Mouse (Mus musculus) hindbrain, embryonic 15.5 days (tissue): ENCODE measurements around the gene Gnb2. TPM values are rescaled to one million over a fixed set of nuclear protein-coding genes. Genes with fewer than 3 reads are reported as not detected.

ENCODE experiments used
- ATAC-seq: fragments of 200-750 bp; cut with Nextera tagmentation; 2 replicates; pipeline ENCODE4 v1.8.0; 2017; ENCODE audit warnings: low read depth, moderate number of reproducible peaks, moderate TSS enrichment; ENCODE audit not compliant: low FRiP score
- H3K27ac ChIP-seq: fragments of 300-500 bp; sonication (generic); replicated peaks from 2 replicates; pipeline ENCODE4 v1.5.1; 2015; ENCODE audit warnings: mild to moderate bottlenecking, inconsistent platforms
- H3K27me3 ChIP-seq: fragments of 300-500 bp; sonication (generic); 2 replicates; pipeline ENCODE4 v1.6.1; 2015; ENCODE audit warnings: control low read depth, inconsistent platforms
- H3K36me3 ChIP-seq: fragments of 300-500 bp; sonication (generic); 2 replicates; pipeline ENCODE4 v1.6.1; 2015; ENCODE audit warnings: control low read depth, inconsistent platforms
- H3K4me1 ChIP-seq: fragments of 300-500 bp; sonication (generic); replicated peaks from 2 replicates; pipeline ENCODE4 v1.6.1; 2015; ENCODE audit warnings: control low read depth, inconsistent platforms
- H3K4me2 ChIP-seq: fragments of 300-500 bp; sonication (generic); 2 replicates; pipeline ENCODE4 v1.6.1; 2015; ENCODE audit warnings: moderate library complexity, mild to moderate bottlenecking, inconsistent platforms
- H3K4me3 ChIP-seq: fragments of 300-500 bp; sonication (generic); 2 replicates; pipeline ENCODE4 v1.5.1; 2015; ENCODE audit warnings: mild to moderate bottlenecking, inconsistent platforms
- H3K9ac ChIP-seq: fragments of 300-500 bp; sonication (generic); 2 replicates; pipeline ENCODE4 v1.6.1; 2015; ENCODE audit warnings: inconsistent platforms
- H3K9me3 ChIP-seq: fragments of 300-500 bp; sonication (generic); 2 replicates; pipeline ENCODE4 v1.6.1; 2016; ENCODE audit warnings: control low read depth, inconsistent platforms
- WGBS: fragments of 180-500 bp; shearing (Covaris S2); methylation state at CpG from one replicate; pipeline ENCODE4 v1.1.7; 2015; 5-methylcytosine and 5-hydroxymethylcytosine counted together
- polyA plus RNA-seq: library from polyadenylated mRNA; unstranded; fragments of >200 nt; fragmentation: Nextera tagmentation; extraction: Ambion mirVana; gene quantifications from 2 replicates; pipeline ENCODE4 v1.2.1, GENCODE M21; 2015

Gene Gnb2
- polyA plus RNA-seq, 1 experiment from 2014 or later: 544 TPM

DNA sequence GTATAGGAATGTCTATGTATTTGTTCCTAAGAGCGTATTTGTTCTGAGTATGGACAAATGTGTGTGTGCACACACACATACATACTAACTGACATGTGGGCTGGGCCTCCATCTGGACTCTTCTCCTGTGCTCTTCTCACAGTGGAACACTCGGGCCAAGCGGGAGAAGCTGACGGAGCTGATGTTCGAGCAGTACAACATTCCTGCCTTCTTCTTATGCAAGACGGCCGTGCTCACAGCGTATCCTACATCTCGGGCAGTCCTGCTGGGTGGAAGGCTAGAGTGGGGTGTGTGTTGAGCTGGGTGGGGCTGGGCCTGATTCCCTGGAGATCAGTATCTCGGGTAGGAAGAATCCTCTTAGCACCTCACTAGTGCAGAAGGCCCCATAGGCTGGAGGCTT lies 29.7 kb upstream of the Gnb2 start:
- Histone ChIP-seq H3K4me1 (no peaks in the 10 kb centered on the region), H3K27me3 (no peaks in the 10 kb centered on the region), H3K9ac (no peak overlapping the region), H3K9me3 (no peaks in the 10 kb centered on the region), H3K4me3 (no peak overlapping the region), H3K4me2 (no peak overlapping the region), H3K36me3 (peaks cover 18% of the 10 kb centered on the region), H3K27ac (no peak overlapping the region)
- no peak for ATAC-seq
- WGBS: 76% methylated on average over 10 of the region's 10 CpGs

DNA sequence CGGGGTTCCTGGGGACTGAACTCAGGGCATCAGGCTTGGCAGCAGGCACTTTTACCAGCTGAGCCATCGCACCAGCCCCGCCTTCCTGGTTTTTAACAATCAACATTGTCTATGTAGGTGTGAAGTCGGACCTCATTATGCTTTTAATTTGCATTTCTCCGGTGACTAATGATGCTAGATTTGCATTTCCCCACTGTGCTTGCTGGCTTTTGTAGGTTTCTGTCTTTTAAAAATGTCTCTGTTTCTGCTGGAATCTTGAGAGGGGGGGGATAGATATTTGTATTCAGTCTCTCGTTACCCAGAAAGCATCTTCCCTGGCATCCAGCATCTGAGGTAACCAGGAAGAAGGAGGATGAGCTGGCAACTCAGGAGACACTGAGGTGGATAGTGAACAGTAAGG lies 28.2 kb upstream of the Gnb2 start:
- Histone ChIP-seq H3K36me3 (peaks cover 11% of the 10 kb centered on the region), H3K4me3 (no peak overlapping the region), H3K4me1 (no peaks in the 10 kb centered on the region), H3K27me3 (no peaks in the 10 kb centered on the region), H3K9ac (no peak overlapping the region), H3K27ac (no peak overlapping the region), H3K9me3 (no peaks in the 10 kb centered on the region), H3K4me2 (no peak overlapping the region)
- 46% methylated on average over 6 of the region's 6 CpGs for WGBS
- ATAC-seq: no peak

DNA sequence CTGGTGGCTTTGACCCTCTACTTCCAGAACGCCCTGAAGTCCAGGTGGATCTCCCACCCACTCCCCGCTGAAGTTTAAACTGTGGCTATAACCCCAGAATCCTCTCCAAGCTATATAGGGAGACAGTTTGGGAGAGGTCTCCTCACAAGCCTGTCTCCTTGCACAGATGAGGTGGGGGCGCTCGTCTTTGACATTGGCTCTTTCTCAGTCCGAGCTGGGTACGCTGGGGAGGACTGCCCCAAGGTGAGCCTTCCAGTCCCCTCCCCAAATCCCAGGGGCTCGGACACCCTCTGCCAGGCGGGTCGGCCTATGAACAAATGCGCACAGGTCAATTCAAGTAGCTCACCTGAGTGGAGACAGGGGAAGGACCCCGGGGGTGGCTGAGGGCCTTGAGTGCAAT lies 20.6 kb upstream of the Gnb2 start:
- Histone ChIP-seq H3K4me1 (peaks cover 22% of the 10 kb centered on the region), H3K9ac (peak overlapping the region; percentile 82), H3K36me3 (no peaks in the 10 kb centered on the region), H3K4me3 (peak overlapping the region; percentile 72), H3K9me3 (no peaks in the 10 kb centered on the region), H3K4me2 (peak overlapping the region; percentile 80), H3K27me3 (no peaks in the 10 kb centered on the region), H3K27ac (peak overlapping the region; percentile 87)
- WGBS: 50% methylated on average over 11 of the region's 11 CpGs
- peak; percentile 39; the same call in 1 of the 2 replicates for ATAC-seq

DNA sequence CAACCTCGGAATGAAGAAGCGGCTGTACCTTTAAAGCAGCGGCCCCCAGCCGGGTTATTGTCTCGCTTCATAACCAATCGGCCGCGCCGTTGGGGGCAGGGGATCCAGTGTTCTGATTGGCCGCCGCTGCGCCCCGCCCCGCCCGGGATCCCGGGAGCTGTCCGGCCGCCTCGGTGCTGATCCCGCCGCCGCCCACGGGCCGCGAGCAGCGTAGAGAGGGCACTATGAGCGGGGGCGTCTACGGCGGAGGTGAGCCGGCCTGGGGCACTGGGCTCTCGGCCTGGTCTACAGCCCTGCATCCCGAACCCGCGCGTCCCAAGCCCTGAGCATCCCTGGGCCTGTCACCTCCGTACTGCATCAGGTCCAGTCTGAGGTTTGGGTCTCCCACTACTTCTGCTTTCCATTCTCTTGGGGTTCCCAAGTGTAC lies 20.1 kb upstream of the Gnb2 start, which contains the start of gene Actl6b:
TSS of gene Actl6b (plus strand) at position 107 of the 427 bp plus-strand sequence.
- 1% methylated on average over 36 of the region's 37 CpGs for WGBS
- Histone ChIP-seq H3K9ac (peak within 1 kb of the TSS; percentile 82), H3K4me3 (peak within 1 kb of the TSS; percentile 72), H3K27me3 (no peaks in the 10 kb centered on the region), H3K4me1 (peaks cover 22% of the 10 kb centered on the region), H3K36me3 (no peaks in the 10 kb centered on the region), H3K9me3 (no peaks in the 10 kb centered on the region), H3K4me2 (peak within 1 kb of the TSS; percentile 80), H3K27ac (peak within 1 kb of the TSS; percentile 87)
- ATAC-seq: peak; percentile 96

DNA sequence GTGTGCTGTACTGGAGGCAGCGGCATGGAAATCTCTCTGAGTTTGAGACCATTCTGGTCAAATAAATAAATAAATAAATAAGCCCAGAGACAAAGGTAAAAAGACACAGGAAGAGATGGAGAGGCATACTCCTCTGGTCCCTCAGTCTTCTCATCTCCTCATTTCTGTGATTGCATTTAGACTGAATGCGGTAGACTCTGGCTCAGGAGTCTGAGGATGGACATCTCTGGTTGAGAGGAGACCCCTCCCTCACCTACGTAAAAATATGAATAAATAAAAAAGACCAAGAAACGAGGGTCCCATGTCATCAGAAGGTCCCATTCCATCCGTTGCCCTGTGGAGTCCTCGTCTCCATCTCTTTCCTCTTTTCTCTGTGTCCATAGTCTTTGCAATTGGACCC lies 19.7 kb upstream of the Gnb2 start:
- WGBS: 20% methylated on average over 6 of the region's 6 CpGs
- peak overlapping the region; percentile 53 for H3K9ac ChIP-seq
- H3K4me1 ChIP-seq: peaks cover 22% of the 10 kb centered on the region
- H3K36me3 ChIP-seq: no peaks in the 10 kb centered on the region
- H3K4me2 ChIP-seq: peak overlapping the region; percentile 80
- peak; percentile 67 for ATAC-seq
- no peaks in the 10 kb centered on the region for H3K9me3 ChIP-seq
- H3K27me3 ChIP-seq: no peaks in the 10 kb centered on the region
- H3K27ac ChIP-seq: peak overlapping the region; percentile 87
- H3K4me3 ChIP-seq: peak overlapping the region; percentile 72

DNA sequence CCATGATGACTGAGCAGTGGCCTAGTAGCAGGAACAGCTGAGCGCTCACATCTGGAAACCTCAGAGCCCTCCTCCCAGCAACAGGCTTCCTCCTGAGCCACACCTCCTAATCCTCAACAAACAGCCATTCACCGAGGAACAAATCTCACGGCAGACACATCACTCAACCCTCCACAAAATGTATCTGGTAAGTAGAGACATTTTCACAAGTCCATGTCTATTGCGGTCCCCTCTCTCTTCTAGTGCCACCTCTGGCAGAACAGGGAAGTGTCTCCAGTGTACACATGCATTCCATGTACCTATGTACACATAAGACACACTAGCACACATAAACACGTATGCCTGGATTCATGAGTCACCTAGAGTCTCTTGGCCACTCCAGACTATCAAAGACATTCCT lies 17.8 kb upstream of the Gnb2 start:
- Histone ChIP-seq H3K27me3 (no peaks in the 10 kb centered on the region), H3K27ac (no peak overlapping the region), H3K36me3 (no peaks in the 10 kb centered on the region), H3K9ac (no peak overlapping the region), H3K4me1 (peaks cover 22% of the 10 kb centered on the region), H3K4me3 (no peak overlapping the region), H3K4me2 (no peak overlapping the region), H3K9me3 (no peaks in the 10 kb centered on the region)
- 82% methylated on average over 5 of the region's 5 CpGs for WGBS
- no peak for ATAC-seq

DNA sequence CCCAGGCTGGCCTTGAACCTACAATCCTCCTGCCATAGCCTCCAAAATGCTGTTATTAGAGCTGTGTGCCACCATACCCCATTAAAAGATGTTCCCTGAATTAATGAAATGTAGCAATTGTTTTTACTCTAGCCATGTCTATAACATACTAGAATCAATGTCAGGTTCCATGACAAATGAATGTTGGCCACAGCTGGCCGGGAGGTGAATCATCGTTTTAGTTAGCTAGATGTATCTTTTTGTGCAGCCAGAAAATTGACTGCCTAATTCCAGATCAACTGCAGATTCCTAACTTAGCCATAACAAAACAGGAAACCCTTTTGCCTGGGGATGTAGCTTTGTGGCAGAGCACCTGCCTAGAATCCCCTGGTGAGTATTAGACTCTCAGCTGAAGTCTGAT lies 16.5 kb upstream of the Gnb2 start:
- 81% methylated on average over 2 of the region's 2 CpGs for WGBS
- ATAC-seq: no peak
- Histone ChIP-seq H3K4me2 (no peak overlapping the region), H3K4me1 (peaks cover 14% of the 10 kb centered on the region), H3K9ac (no peak overlapping the region), H3K9me3 (no peaks in the 10 kb centered on the region), H3K4me3 (no peak overlapping the region), H3K36me3 (no peaks in the 10 kb centered on the region), H3K27me3 (no peaks in the 10 kb centered on the region), H3K27ac (no peak overlapping the region)

DNA sequence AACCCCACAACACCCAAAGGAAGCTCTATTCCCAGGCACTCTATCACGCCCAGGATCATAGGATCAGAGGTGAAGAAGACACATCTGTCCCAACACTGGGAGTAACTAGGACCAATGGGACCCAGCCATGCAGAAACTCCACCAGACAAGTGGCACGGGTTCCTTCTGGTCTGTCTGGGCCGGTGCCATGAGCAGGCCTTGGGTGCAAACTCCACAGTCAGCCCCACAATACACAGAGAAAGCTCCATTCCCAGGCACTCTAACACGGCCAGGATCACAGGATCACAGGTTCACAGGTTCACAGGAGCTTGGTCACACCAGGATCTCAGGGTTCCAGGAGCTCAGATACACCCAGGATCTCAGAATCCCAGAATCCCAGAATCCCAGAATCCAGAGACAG lies 12.3 kb upstream of the Gnb2 start:
- Histone ChIP-seq H3K4me1 (no peaks in the 10 kb centered on the region), H3K27me3 (no peaks in the 10 kb centered on the region), H3K4me3 (no peak overlapping the region), H3K4me2 (no peak overlapping the region), H3K27ac (no peak overlapping the region), H3K9ac (no peak overlapping the region), H3K36me3 (no peaks in the 10 kb centered on the region), H3K9me3 (no peaks in the 10 kb centered on the region)
- 78% methylated on average over 4 of the region's 4 CpGs for WGBS
- no peak for ATAC-seq

DNA sequence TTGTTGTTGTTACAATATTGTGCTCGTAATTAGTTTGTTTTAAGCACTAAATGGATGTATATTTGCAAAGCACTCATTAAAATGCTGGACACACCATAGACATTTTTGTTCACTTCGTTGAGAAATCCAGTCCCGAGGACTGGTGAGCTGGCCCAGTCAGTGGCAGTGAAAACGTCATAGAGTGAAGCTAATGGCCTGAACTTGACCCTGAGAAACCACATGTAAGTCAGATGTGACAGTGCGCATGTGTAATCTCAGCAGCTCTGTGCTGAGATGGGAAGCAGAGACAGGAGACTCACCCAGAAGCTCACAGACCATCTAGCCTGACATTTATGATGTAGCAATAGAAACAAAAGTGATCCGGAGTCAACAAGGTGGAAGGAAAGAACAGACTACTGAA lies 11.6 kb upstream of the Gnb2 start:
- H3K27me3 ChIP-seq: no peaks in the 10 kb centered on the region
- ATAC-seq: no peak
- WGBS: 66% methylated on average over 6 of the region's 6 CpGs
- H3K9me3 ChIP-seq: no peaks in the 10 kb centered on the region
- H3K4me3 ChIP-seq: no peak overlapping the region
- no peaks in the 10 kb centered on the region for H3K4me1 ChIP-seq
- no peak overlapping the region for H3K4me2 ChIP-seq
- no peak overlapping the region for H3K27ac ChIP-seq
- H3K9ac ChIP-seq: no peak overlapping the region
- no peaks in the 10 kb centered on the region for H3K36me3 ChIP-seq

DNA sequence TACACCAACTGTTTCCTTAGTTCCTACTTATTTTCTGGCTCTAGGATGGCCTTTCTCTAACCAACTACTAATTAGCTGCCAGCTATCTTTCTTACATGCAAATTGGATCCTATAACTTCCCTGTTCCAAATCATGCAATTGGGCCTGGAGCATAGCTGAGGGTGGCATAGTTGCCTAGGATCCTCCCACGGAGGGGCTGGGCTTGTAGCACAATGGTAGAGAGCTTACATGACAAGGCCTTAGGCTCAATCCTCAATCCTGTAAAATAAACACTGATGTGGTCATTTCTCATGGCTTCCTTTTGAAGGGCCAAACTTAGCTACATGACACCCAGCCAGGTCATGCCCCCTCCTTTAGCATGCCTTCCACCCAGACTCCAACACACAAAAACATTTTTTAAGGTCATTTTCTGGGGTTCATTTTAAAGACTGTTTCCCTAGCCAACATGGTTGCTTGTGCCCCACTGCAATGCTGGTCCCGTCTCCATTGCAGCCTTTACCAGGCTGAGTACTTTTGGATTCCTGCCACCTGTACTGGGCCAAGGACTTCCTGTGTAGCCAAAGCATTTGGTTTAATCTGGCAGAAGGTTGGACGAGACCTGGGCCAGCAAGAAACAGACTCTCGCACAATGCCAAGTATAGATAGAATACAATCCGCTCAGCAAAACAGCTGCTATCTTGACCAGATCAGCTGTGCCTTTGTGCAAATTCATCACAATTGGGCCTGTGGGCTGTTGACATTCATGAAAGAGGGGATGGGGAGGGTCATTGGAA lies 8.6 kb upstream of the Gnb2 start:
- H3K27ac ChIP-seq: peak overlapping the region; percentile 11; the same call in 1 of the 2 replicates
- whole genome bisulfite sequencing: 62% methylated on average over 5 of the region's 5 CpGs
- no peak overlapping the region for H3K4me3 ChIP-seq
- H3K4me2 ChIP-seq: no peak overlapping the region
- no peaks in the 10 kb centered on the region for H3K9me3 ChIP-seq
- no peak overlapping the region for H3K9ac ChIP-seq
- no peaks in the 10 kb centered on the region for H3K4me1 ChIP-seq
- H3K27me3 ChIP-seq: no peaks in the 10 kb centered on the region
- H3K36me3 ChIP-seq: no peaks in the 10 kb centered on the region
- no peak for ATAC-seq

DNA sequence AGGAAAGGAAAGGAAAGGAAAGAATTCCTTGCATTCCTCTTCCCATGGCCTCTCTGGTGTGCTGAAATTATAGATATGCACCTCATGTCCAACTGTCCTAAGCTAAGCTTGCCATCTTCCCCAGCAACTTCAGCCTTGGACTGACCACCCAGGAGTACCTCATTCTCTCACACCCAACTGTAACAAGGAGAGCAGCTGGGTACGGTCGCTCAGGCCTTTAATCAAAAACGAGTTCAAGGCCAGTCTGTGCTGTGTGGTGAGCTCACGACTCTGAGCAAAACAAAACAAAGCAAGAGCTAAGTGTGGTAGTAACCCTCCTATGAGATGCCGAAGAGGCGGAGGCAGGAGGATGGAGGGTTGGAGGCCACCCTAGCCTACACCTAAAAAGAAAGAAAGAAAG lies 7.7 kb upstream of the Gnb2 start:
- H3K4me1 ChIP-seq: no peaks in the 10 kb centered on the region
- no peaks in the 10 kb centered on the region for H3K27me3 ChIP-seq
- H3K4me2 ChIP-seq: no peak overlapping the region
- no peak for ATAC-seq
- no peak overlapping the region for H3K27ac ChIP-seq
- H3K36me3 ChIP-seq: no peaks in the 10 kb centered on the region
- WGBS: 79% methylated on average over 6 of the region's 6 CpGs
- no peak overlapping the region for H3K4me3 ChIP-seq
- no peak overlapping the region for H3K9ac ChIP-seq
- H3K9me3 ChIP-seq: no peaks in the 10 kb centered on the region

DNA sequence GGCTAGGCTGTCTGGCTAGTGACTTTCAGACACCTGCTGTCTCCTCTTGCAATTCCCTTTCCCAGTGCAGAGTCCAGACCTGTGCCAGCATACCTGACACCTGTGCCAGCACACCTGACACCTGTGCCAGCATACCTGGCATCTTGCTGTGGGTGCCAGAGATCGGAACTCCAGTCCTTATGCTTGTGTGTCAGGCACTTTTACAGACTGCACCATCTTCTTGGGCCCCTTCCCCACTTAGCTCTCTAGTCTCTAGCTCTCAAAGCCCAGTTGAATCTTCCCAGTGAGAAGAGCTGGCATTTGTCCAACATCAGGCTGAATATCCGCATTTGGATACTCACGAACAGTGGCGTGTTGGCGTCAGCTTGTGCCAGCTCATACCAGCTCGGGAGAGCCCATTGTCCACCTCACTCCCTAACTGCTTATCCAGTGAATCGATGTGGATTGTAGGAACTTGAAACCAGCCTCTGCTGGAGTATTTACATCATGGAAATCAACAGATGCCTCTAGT lies 6.0 kb upstream of the Gnb2 start:
- Histone ChIP-seq H3K27ac (0 out of 2 replicates have a peak overlapping the region, but pooled peaks have one; percentile 50), H3K27me3 (no peaks in the 10 kb centered on the region), H3K36me3 (no peaks in the 10 kb centered on the region), H3K4me2 (no peak overlapping the region), H3K4me1 (no peaks in the 10 kb centered on the region), H3K9ac (no peak overlapping the region), H3K9me3 (no peaks in the 10 kb centered on the region), H3K4me3 (no peak overlapping the region)
- 43% methylated on average over 7 of the region's 7 CpGs for WGBS
- ATAC-seq: peak; percentile 57; the same call in 1 of the 2 replicates
